Mouse (Mus musculus) thymus, postnatal 0 days (tissue): ENCODE measurements around the gene Fgd3. TPM values are rescaled to one million over a fixed set of nuclear protein-coding genes. Genes with fewer than 3 reads are reported as not detected.

ENCODE experiments used
- DNase-seq: peaks from one replicate; pipeline ENCODE4 v3.0.0-alpha.2; 2015; ENCODE audit warnings: low spot score
- polyA plus RNA-seq: library from polyadenylated mRNA; unstranded; fragments of >200 nt; fragmentation: Nextera tagmentation; extraction: Ambion mirVana; gene quantifications from 2 replicates; pipeline ENCODE4 v1.2.1, GENCODE M21; 2015

Gene Fgd3
- 1.7 and 2.1 TPM in 2 replicates for polyA plus RNA-seq

GRCm38 (mm10) chr13:49320040-49320439 is at the start of gene Fgd3:
Gene Fgd3 (minus strand): TSS chr13:49320311.
- no peak for DNase-seq

- no peak for DNase-seq
Measured at GRCm38 (mm10) chr13:49369404-49369803, 49.3 kb upstream of the Fgd3 start.

DNA sequence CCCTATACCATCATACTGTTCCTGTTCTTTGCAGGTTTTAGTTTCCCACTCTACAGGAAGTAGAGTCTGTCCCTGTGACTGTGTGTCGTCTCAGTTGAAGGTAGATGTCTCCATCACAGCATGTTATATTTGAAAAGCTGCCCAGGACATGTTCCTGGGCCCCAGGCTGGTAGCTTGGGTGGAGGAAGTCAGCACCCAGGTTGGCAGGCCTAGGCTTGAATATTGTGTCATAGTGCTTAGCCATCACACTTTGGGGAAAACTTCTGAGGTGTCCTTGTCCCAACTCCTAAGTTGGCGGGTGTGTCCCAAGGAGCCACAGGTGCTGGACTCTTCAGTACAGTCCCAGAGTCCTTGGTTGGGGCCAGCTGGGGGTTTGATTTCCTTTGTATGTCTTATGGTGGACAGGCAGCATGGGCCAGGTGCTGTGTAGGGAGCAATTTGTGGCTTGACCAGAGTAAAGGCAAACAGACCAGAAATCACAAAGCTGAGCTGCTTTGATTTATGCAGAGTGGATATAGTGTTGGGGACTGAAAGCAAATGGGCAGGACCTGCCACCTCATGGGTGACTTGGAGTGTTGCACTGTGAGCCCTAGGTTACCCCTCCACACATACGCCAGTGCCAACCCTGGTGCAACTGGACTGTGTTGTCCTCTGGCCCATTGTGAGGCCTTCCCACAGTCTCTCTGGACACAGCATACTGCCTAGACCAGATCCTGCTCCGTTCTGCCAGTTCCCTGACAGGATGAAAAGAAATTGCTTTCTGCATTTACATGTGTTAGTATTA is 47.7 kb upstream of the Fgd3 start:
- DNase-seq, result no peak

GRCm38 (mm10) chr13:49364716-49365115 is 44.6 kb upstream of the Fgd3 start:
- no peak for DNase-seq

- no peak for DNase-seq
Measured at GRCm38 (mm10) chr13:49362804-49363203, 42.7 kb upstream of the Fgd3 start.

- DNase-seq, result no peak
Measured at GRCm38 (mm10) chr13:49362364-49362763, 42.3 kb upstream of the Fgd3 start.

- no peak for DNase-seq
Measured at GRCm38 (mm10) chr13:49360906-49361406, 40.8 kb upstream of the Fgd3 start.

DNA sequence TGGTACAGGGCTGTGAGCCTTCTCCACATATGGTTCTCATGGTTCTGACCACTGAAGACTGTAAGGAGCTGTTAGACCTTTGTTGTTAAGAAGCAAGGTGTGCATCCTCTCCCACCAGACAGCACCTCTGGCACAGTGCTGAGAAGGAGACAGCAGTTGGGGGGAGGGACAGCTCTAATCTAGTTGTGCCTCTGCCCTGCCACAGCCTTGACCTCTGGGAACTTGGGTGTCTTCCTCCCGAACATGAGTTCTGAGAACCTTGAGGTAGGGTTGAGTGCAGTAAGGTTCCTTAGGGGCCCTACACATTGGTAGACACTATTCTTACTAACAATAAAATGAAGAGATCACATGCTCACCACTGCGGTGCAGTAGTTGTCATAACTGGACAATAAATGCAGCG is 38.1 kb upstream of the Fgd3 start:
- no peak for DNase-seq

GRCm38 (mm10) chr13:49357367-49358026 is 37.4 kb upstream of the Fgd3 start:
- DNase-seq, result no peak

GRCm38 (mm10) chr13:49356090-49356489 is 36.0 kb upstream of the Fgd3 start:
- DNase-seq, result no peak

- no peak for DNase-seq
Measured at GRCm38 (mm10) chr13:49355461-49356061, 35.5 kb upstream of the Fgd3 start.

DNA sequence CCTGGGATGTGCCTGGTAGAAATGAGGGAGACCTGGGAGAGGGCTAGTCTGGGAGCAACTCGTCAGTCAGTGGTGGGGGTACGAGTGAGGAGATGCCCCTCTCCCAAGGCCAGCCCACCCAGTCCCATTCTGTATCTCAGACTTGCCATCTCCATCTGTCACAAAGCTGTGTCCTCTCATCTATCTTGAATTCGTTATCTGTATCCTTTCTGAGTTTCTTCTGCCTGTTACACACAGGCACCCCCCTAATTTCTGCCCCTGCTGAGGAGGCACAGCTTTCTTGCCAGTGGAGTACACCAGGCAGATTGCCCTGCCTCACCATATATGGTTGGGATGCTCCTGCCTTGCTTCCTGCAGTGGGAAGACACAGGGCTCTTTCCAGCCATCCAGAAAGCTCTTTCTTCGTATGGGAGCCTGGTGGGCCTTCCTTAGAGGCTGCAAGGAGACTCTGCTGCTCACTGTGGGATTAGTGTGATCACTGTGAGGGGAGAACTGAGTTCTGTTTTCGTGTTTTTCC is 33.9 kb upstream of the Fgd3 start:
- no peak for DNase-seq

DNA sequence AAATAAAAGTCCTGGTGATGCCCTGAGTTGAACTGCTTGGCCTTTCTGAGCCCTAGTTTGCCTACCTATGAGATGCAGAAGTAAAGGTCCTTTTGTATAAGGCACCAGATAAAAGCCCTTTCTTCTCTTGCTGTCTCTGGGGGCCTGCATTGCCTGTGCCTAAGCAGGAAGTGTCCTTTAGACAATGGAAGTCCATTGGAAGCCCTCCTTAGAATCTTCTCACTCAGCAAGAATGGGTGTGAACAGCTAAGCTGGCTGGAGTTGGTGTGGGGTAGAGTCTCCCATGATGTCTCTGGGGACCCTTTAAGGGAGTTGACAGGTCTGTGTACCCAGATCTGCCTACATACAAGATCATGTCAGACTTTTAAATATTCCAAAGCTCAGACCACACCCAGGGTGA is 33.3 kb upstream of the Fgd3 start:
- DNase-seq, result no peak

DNA sequence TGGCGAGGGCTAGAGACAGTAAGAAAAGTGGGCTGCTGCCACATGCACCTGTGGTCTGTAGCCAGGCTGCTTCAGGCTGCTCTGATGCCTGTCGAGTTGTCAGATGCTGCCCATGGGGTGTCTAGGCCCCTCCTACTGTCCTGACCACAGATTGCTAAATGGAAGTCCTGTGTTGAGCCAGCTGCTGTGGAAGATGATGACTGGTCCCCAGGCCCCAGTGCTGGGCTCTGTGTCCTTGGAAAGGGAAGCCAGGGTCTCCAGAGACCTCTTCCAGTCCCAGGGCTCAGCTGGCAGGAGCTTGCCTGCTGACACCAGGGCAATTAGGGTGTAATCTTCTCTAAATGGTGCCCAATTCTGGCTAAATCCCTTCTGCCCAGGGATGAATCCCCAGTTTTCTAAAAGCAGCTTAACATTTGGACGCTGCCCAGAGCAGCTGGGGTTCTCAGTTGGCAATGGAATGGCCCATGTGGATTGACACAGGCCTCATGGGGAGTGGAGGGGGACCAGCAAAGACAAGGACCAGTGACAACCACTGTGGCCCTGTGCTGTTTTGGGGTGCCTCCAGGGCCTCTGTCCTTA is 32.6 kb upstream of the Fgd3 start:
- DNase-seq, result no peak

DNA sequence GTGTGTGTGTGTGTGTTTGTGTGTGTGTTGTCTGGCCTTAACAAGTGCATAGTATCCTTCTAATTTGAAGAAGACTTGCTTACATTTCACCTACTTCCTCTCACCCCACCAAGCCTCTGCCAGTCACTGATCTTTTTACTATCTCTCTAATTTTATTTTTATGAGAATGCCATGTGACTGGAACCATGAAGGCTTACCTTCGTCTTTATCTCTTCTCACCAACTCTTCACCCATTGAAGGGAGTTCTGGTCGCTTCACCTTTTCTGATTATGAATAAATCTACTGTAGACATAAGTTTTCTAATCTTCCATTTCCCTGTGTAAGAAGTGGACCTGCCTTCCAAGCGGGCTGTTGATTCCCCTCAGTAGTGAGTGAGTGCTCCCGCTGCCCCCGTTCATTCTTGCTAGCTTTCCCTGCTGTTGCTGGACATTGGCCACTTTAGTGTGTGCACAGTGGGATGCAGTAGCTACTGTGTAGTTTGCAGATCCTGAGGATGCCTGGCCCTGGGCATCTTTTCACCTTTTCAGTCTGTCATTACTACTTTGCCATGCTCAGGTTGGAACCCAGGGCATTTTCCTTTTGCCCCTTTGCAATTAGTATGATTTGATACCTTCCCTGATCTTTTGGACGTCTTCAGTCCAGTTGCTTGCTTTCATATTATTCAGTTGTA is 29.9 kb upstream of the Fgd3 start:
- no peak for DNase-seq

GRCm38 (mm10) chr13:49349335-49349734 is 29.2 kb upstream of the Fgd3 start:
- DNase-seq, result peak; percentile 61

DNA sequence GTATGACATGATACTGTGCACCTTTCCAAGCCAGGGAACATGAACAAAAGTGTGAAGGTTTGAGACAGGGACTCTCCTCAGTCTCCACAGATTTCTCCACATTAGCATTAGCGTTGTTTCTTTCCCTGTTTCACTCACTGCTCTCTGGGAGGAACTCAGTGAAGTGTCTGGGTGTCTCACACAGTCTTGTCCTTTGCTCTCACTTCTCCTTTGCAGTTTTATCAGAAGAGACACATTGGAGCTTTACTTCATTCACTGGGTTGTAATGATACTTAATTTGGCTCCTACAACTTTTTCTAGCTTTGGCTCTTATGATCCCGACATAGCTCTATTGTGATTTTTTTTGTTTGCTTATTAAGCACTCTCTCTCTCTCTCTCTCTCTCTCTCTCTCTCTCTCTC is 28.4 kb upstream of the Fgd3 start:
- no peak for DNase-seq

GRCm38 (mm10) chr13:49345476-49345875 is 25.4 kb upstream of the Fgd3 start:
- DNase-seq, result no peak

GRCm38 (mm10) chr13:49344567-49344966 is 24.5 kb upstream of the Fgd3 start:
- no peak for DNase-seq

DNA sequence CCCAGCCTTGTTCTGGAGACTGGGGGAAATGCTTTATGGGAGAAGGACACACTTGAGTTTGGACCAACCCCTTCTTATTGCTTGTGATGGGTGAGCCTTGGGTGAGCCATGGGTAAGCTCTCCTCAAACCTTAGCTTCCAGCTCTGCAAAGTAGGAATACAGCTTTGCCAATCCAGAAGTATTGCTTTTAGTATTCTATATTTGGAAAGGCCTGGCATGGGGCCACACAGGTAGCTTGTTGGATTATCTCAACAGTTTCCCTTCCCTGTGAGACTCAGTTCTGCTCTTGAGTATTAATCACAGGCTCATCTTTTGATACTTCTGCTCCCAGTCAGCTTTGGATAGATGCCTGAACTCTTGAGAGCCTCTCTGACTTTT is 22.6 kb upstream of the Fgd3 start:
- no peak for DNase-seq
